Mouse (Mus musculus) gastrocnemius, postnatal 4 days (tissue): ENCODE measurements around the gene Slc5a11. TPM values are rescaled to one million over a fixed set of nuclear protein-coding genes. Genes with fewer than 3 reads are reported as not detected.

Experiments
- DNase-seq, 2 experiments: peaks; one replicate each; pipeline ENCODE4 v3.0.0; 2021 to 2022; ENCODE audit warnings: low spot score in 2 of 2, mixed read lengths in 2 of 2
- long read RNA-seq, 2 experiments: library from polyadenylated mRNA; stranded (forward); transcript quantifications; one replicate each; pipeline ENCODE4 v2.0.0; 2021
- total RNA-seq, 2 experiments: library from RNA; stranded (reverse); gene quantifications; 2 replicates each; pipeline ENCODE4 v1.2.3; 2021

Gene Slc5a11
- not detected for total RNA-seq
- long read RNA-seq, experiment 1, result 0 reads
- long read RNA-seq, experiment 2, result 0 reads

DNA sequence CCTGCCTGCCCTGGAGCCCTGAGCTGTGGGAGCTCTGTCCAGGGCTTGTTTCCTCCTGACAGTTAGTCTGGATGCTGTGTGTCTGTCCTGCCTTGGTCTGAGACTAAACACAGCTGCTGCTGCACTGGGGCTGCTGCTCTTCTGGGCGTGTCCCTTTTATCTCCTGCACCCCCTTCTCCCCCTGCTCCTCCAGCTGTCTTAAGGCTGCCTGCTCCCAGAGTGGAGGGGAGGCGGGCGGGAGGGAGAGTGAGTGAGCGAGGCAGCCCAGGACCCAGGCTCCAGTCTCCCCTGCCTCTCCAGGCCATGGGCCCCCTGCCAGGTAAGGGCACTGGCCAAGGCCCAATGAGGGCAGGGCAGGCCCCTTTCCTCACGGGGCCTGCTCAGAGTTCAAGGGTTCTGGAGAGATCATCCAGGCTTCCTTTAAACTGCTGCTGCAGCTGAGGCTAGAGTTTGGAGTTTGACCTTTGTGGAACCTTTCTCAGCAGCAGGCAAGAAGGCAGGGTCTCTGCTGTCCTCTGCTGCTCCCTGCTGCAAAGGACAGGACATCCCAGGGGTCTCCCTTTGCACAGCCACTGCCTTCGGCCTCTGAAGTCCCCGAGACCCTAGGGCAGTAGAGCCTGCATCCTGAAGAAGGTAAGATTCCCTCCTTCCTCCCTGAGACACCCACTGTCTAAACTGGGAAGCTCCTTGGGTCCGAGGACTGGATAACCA, at the start of gene Slc5a11:
TSS of gene Slc5a11 (plus strand) at position 416 of the 711 bp plus-strand sequence.
- no peak for DNase-seq

GRCm38 (mm10) chr7:123167436-123167835, 47.1 kb upstream of the Slc5a11 start:
- DNase-seq, result no peak

- no peak for DNase-seq
These were observed 45.0 kb upstream of the Slc5a11 start for GRCm38 (mm10) chr7:123169618-123170017.

DNA sequence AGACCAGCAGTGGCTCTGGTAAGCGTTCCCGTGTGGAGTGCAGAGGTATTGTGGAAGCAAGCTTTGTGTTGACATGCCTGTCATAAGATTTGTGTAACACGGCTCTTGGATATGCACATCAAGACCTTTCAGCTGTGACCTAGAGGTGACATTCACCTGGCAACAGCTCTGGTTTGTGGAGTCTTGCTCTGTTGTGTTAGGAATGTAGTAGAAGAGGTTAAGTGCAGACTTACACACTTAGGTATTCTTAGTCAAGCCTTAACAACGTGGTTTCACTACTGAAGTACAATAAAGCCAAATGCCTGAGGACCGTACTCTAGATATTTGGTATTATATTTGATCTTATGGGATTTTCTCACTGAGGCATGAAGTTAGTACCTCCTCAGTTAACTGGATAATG, 42.5 kb upstream of the Slc5a11 start:
- DNase-seq, result no peak

- DNase-seq, result no peak
These were observed 37.4 kb upstream of the Slc5a11 start for GRCm38 (mm10) chr7:123177215-123177614.

GRCm38 (mm10) chr7:123181787-123182701, 32.5 kb upstream of the Slc5a11 start:
- no peak for DNase-seq

GRCm38 (mm10) chr7:123184891-123185290, 29.7 kb upstream of the Slc5a11 start:
- DNase-seq, result no peak

DNA sequence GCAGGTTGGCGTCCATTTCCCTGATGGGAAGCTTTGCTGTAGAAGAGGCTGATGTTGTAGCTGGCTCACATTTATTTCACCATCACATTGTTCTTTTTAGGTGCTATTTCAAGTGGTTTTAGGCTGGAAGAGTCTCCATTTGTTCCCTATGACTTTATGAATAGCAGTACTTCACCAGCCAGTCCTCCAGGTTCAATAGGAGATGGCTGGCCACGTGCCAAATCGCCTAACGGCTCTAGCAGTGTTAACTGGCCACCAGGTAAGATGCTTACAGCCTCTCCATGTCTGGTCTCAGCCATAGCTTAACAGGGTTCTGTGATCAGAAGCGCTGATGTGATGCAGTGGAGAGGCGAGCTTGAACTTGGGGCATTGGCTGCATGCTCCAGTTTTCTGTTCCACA, 28.1 kb upstream of the Slc5a11 start:
- DNase-seq, result no peak

- DNase-seq, result no peak
These were observed 27.3 kb upstream of the Slc5a11 start for GRCm38 (mm10) chr7:123187246-123187645.

- no peak for DNase-seq
These were observed 26.1 kb upstream of the Slc5a11 start for GRCm38 (mm10) chr7:123188462-123188861.

GRCm38 (mm10) chr7:123189762-123190161, 24.8 kb upstream of the Slc5a11 start:
- no peak for DNase-seq

GRCm38 (mm10) chr7:123191731-123192130, 22.8 kb upstream of the Slc5a11 start:
- DNase-seq, result no peak

DNA sequence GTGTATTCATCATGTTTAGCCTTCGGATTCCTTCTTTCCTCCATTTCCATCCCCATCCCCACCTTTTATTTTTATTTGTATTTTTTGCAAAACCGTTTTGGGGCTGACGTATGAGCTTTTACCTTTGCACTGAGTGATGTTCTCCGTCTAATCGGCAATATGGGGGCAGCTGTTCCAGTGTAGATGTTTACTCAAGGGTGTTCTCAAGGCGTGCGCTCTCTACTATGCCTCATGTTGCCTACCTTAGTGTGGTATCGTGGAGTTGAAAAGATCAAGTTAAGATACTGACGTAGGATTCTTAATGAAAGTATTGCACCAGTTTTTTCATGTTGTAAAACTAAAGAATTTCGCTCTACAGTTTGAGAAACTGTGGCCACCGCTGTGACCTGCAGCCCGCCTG, 21.4 kb upstream of the Slc5a11 start:
- DNase-seq, result no peak

DNA sequence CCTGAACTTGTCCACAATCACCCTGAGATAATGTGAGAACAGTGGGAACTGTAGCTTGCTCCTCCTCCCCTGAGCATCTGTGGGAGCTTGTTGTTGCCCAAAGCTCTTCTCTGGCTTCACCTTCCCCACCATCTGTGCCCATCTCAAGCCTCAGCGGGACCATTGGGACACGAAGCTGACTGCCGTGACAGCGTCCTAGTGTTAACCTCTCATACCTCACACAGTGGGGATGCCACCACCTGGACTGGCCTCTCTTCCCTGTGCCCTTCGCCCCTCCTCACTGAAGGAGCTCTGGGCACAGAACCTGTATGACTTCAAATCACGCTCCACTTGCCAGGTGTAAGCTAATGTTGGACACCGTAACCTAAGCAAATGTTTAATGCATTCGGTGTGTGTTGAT, 19.9 kb upstream of the Slc5a11 start:
- DNase-seq, result no peak

DNA sequence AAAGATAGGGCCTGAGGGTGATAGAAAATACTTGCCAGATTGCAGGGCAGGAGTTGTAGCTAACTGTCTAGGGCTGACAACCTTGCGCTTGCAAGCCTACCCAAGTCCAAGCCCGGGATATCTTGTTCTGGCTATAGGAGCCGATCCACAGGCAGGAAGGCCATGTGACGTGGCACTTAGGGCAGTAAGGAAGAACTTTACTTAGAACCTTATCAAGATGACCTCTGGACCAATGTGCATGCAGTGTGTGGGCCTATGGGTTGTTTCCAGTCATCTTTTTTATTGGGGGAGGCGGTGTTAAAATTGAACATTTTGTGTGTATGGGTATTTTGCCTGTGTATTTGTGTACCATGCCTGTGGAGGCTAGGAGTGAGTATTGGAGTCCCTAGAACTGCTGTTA, 18.1 kb upstream of the Slc5a11 start:
- no peak for DNase-seq

GRCm38 (mm10) chr7:123198695-123199094, 15.9 kb upstream of the Slc5a11 start:
- DNase-seq, result no peak

GRCm38 (mm10) chr7:123199151-123199550, 15.4 kb upstream of the Slc5a11 start:
- DNase-seq, result no peak

DNA sequence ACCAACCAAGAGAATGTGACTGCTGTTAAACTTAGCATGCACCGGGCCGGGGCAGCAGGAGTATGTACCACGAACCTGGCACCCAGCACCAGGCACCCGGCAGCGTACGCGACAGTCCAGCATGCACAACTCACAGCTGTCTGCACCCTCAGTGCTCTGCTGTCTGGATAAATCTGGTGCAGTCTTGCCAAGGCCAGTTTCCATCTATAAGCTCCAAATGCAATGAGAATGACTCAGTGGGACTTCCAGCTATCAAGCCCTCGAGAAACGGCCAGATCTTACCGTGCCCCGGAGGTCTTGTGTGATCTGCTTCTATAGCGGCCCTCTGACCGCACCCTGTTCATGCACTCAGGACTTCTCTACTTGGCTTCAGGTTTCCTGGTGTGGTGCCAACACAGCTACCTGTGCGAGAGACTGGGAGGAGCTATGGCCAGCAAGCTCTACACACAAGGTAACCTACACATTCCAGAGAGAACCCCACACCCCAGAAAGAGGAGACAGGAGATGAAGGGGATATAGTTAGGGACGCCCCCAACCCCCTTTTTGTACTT, 14.8 kb upstream of the Slc5a11 start:
- no peak for DNase-seq

DNA sequence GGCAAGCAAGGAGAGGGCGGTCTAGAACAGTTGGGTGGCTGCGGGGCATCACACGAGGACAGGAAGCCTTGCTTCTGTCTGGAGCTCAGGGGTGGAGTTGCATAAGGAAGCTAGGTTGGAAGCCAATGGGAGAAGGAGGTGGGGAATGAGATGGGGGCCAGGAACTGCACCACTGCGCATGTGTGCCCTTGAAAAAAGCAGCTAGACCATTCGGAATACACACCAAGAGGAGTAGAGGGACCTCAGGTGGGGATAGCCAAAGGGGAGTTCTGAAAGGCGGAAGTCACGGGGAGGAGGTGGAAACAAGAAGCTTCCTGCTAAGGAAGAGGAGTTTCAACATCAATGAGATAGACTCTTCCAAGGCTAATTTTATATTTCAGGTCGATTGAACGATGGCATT, 13.9 kb upstream of the Slc5a11 start:
- no peak for DNase-seq

- DNase-seq, result peak in 1 of 2 experiments; percentile 52
These were observed 9.3 kb upstream of the Slc5a11 start for GRCm38 (mm10) chr7:123205261-123205660.

DNA sequence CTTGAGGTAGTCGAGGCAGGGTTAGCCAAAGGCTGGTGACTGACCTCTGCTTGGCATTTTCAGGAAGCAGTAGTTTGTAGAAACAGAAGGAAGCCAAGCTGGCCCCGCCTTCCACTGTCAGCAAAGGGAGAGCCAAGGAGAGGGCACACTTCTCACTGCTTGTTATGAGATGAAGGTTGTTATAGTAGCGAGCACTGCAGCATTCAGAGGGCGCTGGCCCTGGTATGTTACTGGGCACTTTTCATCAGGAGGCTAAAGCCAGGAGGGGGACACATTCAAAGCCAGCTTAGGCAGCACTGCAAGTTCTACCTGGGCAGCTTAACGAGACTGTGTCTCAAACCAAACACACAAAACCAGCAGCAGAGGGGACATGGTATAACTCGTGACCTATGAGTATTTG, 7.0 kb upstream of the Slc5a11 start:
- DNase-seq, result no peak

GRCm38 (mm10) chr7:123209864-123210263, 4.7 kb upstream of the Slc5a11 start:
- DNase-seq, result no peak
